Mouse (Mus musculus) limb, embryonic 14.5 days (tissue): ENCODE measurements around the gene Bscl2. TPM values are rescaled to one million over a fixed set of nuclear protein-coding genes. Genes with fewer than 3 reads are reported as not detected.
A peak's percentile ranks its signal among the peaks of the same experiment; 100 is the strongest.

Source experiments
- ATAC-seq: fragments of 200-750 bp; cut with Nextera tagmentation; 2 replicates; pipeline ENCODE4 v1.8.0; 2017; ENCODE audit warnings: low read depth, moderate number of reproducible peaks, moderate TSS enrichment; ENCODE audit not compliant: low FRiP score
- DNase-seq: peaks from one replicate; pipeline ENCODE4 v3.0.0-alpha.2; 2015; ENCODE audit warnings: low spot score
- H3K27ac ChIP-seq: fragments of 300-500 bp; sonication (generic); replicated peaks from 2 replicates; pipeline ENCODE4 v1.5.1; 2014; ENCODE audit warnings: low read depth, mild to moderate bottlenecking, low read length, moderate library complexity, mixed read lengths
- H3K27me3 ChIP-seq: fragments of 300-500 bp; sonication (generic); 2 replicates; pipeline ENCODE4 v1.6.1; 2014; ENCODE audit warnings: low read length, mixed read lengths; ENCODE audit not compliant: control insufficient read depth, insufficient read depth
- H3K36me3 ChIP-seq: fragments of 300-500 bp; sonication (generic); 2 replicates; pipeline ENCODE4 v1.6.1; 2014; ENCODE audit warnings: mild to moderate bottlenecking, low read length, moderate library complexity, mixed read lengths; ENCODE audit not compliant: control insufficient read depth, insufficient read depth
- H3K4me1 ChIP-seq: fragments of 300-500 bp; sonication (generic); 2 replicates; pipeline ENCODE4 v1.6.1; 2014; ENCODE audit warnings: antibody characterized with exemption, low read length, mixed read lengths; ENCODE audit not compliant: control insufficient read depth, insufficient read depth
- H3K4me2 ChIP-seq: fragments of 300-500 bp; sonication (generic); replicated peaks from 2 replicates; pipeline ENCODE4 v1.6.1; 2014; ENCODE audit warnings: low read depth, mild to moderate bottlenecking, low read length, moderate library complexity; ENCODE audit not compliant: severe bottlenecking
- H3K4me3 ChIP-seq: fragments of 300-500 bp; sonication (generic); replicated peaks from 2 replicates; pipeline ENCODE4 v1.5.1; 2014; ENCODE audit warnings: low read length
- H3K9ac ChIP-seq: fragments of 300-500 bp; sonication (generic); 2 replicates; pipeline ENCODE4 v1.6.1; 2014; ENCODE audit warnings: mild to moderate bottlenecking, low read depth, low read length, moderate library complexity; ENCODE audit not compliant: severe bottlenecking
- H3K9me3 ChIP-seq: fragments of 300-500 bp; sonication (generic); 2 replicates; pipeline ENCODE4 v1.6.1; 2016; ENCODE audit warnings: low read length; ENCODE audit not compliant: control insufficient read depth
- POLR2A ChIP-seq: fragments of 200-500 bp; IDR thresholded peaks from 2 replicates; pipeline ENCODE4 v1.8.0; 2012; ENCODE audit warnings: inconsistent platforms, mild to moderate bottlenecking, moderate library complexity, borderline replicate concordance; ENCODE audit not compliant: insufficient read depth, insufficient read length; ENCODE audit errors: extremely low read depth
- WGBS: fragments of 180-500 bp; shearing (Covaris S2); extraction: QIAGEN DNeasy Blood & Tissue Kit; methylation state at CpG from one replicate; pipeline ENCODE4 v1.1.7; 2014; 5-methylcytosine and 5-hydroxymethylcytosine counted together
- polyA plus RNA-seq, 2 experiments: library from polyadenylated mRNA; depleted of rRNA in 1 of 2; stranded (reverse) in 1 of 2; unstranded in 1 of 2; fragments of >200 nt; fragmentation: Nextera tagmentation in 1 of 2; extraction: Ambion mirVana in 1 of 2; gene quantifications; 2 replicates each; pipeline versions ENCODE4 v1.2.1 to v1.2.3; 2012 to 2014

Gene Bscl2
- polyA plus RNA-seq, 2 experiments, result 48.2 to 50.2 TPM

DNA sequence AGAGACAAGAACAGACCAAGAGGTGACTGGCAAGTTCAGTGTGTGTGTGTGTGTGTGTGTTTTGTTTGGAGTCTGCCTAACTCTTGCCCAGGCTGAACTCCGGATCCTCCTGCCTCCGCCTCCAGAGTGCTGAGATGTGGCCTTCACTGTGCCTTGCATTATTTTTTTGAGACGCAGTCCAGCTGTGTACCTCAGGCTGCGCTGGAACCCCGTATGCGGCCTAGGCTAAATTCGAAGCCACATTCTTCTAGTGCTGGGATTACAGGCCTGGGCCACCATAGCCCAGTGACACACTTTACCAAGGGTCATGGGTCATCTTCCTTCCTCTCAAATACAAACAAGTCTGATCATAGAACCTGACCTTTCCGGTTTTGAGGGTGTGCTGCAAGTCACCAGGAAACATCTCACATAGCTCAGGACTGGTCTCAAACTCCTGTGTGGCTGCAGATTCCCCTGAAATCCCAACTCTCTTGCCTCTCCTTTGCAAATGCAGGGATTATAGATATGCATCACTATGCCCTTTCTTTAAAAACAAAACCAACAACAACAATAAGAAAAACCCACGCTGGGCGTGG is 35.1 kb downstream of the Bscl2 start:
- no peak for TF ChIP-seq POLR2A
- H3K9ac ChIP-seq, result peak overlapping the region; percentile 93
- DNase-seq, result no peak
- peak overlapping the region; percentile 88 for H3K4me2 ChIP-seq
- WGBS, result 79% methylated on average over 10 of the region's 10 CpGs
- H3K4me3 ChIP-seq, result peak overlapping the region; percentile 91
- H3K27ac ChIP-seq, result no peak overlapping the region
- ATAC-seq, result no peak
- H3K9me3 ChIP-seq, result no peaks in the 10 kb centered on the region
- peaks cover 36% of the 10 kb centered on the region for H3K36me3 ChIP-seq
- peaks cover 4% of the 10 kb centered on the region; the same call in 1 of the 2 replicates for H3K4me1 ChIP-seq
- no peaks in the 10 kb centered on the region for H3K27me3 ChIP-seq

GRCm38 (mm10) chr19:8875031-8875430 is 37.8 kb downstream of the Bscl2 start:
- no peak overlapping the region for H3K9ac ChIP-seq
- TF ChIP-seq POLR2A, result no peak
- no peak for DNase-seq
- no peaks in the 10 kb centered on the region for H3K9me3 ChIP-seq
- no peak for ATAC-seq
- no peak overlapping the region for H3K27ac ChIP-seq
- H3K4me1 ChIP-seq, result peaks cover 8% of the 10 kb centered on the region; the same call in 1 of the 2 replicates
- no peak overlapping the region for H3K4me3 ChIP-seq
- WGBS, result 94% methylated on average over 7 of the region's 7 CpGs
- H3K27me3 ChIP-seq, result no peaks in the 10 kb centered on the region
- H3K4me2 ChIP-seq, result no peak overlapping the region
- peaks cover 41% of the 10 kb centered on the region for H3K36me3 ChIP-seq

DNA sequence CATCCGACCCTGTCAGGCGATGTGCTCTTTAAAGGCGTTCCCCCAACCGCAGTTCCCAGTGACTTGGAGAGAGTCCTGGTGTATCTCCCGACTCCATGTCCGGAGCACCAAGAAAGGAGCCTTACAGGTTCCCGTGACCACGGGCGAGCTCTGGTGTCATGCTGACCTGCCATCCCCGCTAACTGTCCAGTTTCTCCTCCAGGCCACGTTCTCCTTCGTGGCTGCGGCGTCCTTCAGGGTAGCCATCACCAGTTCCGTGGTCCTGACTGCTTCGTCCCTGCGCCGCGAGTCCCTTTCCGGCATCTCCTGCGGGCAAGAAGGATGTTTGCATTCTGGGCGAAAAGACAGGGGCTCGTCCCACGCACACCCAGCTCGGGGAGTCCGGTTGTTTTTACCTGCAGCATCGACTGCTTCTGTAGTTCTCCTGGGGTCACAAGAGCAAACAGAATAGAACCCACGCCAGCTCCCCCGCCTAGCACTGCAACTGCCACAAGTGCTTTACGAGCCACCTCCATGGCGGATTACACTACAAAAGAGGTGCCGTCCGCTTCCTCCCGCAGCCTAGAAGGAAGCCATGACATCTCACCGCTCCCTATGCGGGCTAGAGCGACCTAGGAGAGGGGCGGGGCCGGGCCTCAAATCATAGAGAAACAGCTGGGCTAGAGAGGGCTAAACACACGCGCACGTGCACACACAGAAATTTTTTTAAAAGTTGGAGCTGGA is 43.2 kb downstream of the Bscl2 start, which contains the start of gene Uqcc3:
Uqcc3 (minus strand) TSS at position 613 of the 723 bp plus-strand sequence.
- peak; percentile 86; the same call in 1 of the 2 replicates for TF ChIP-seq POLR2A
- Histone ChIP-seq H3K36me3 (peaks cover 20% of the 10 kb centered on the region), H3K9ac (peak within 1 kb of the TSS; percentile 83), H3K4me2 (peak within 1 kb of the TSS; percentile 80), H3K4me1 (peaks cover 5% of the 10 kb centered on the region; the same call in 1 of the 2 replicates), H3K4me3 (peak within 1 kb of the TSS; percentile 71), H3K9me3 (no peaks in the 10 kb centered on the region), H3K27me3 (no peaks in the 10 kb centered on the region), H3K27ac (peak within 1 kb of the TSS; percentile 75)
- ATAC-seq, result peak; percentile 95
- 2% methylated on average over 42 of the region's 42 CpGs for WGBS
- DNase-seq, result peak; percentile 91

- no peaks in the 10 kb centered on the region for H3K27me3 ChIP-seq
- peak overlapping the region; percentile 83; the same call in 1 of the 2 replicates for H3K9ac ChIP-seq
- H3K36me3 ChIP-seq, result peaks cover 15% of the 10 kb centered on the region
- ATAC-seq (no peak; the same call in 1 of the 2 replicates), DNase-seq (no peak)
- H3K27ac ChIP-seq, result no peak overlapping the region; the same call in 1 of the 2 replicates
- WGBS, result 19% methylated on average over 3 of the region's 3 CpGs
- H3K4me1 ChIP-seq, result peaks cover 5% of the 10 kb centered on the region; the same call in 1 of the 2 replicates
- H3K4me2 ChIP-seq, result peak overlapping the region; percentile 80
- H3K4me3 ChIP-seq, result peak overlapping the region; percentile 71
- TF ChIP-seq POLR2A, result no peak
- no peaks in the 10 kb centered on the region for H3K9me3 ChIP-seq
Measured at GRCm38 (mm10) chr19:8881034-8881392, 43.7 kb downstream of the Bscl2 start.

DNA sequence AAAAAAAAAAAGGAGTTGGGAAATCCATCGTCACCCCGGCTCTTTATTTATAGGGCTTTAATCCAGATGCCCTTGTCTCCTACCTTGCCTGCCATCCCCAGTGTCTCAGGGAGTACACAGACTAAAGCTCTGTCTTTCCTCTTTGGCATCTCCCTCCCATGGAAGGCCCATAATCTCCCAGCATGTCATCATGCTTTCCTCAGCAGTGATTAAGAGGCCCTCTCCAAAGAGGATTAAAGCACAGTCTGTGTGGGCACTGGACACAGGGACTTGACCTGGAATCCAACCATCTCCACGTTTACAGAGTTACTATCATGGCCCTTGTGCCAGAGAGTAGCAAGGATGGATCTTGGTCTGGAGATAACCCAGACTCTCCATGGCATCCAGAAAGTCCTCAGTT is 46.3 kb downstream of the Bscl2 start, which contains the start of the genes Lbhd1 and Gm49403:
Lbhd1 (plus strand) TSS at position 117 of the 400 bp plus-strand sequence.
Gm49403 (plus strand) TSS at position 315 of the 400 bp plus-strand sequence.
- Histone ChIP-seq H3K4me3 (no peak within 1 kb of the TSS), H3K4me2 (no peak within 1 kb of the TSS), H3K27me3 (no peaks in the 10 kb centered on the region), H3K9me3 (no peaks in the 10 kb centered on the region), H3K9ac (no peak within 1 kb of the TSS), H3K27ac (no peak within 1 kb of the TSS), H3K4me1 (peaks cover 11% of the 10 kb centered on the region; the same call in 1 of the 2 replicates), H3K36me3 (0 out of 2 replicates have a peak, but pooled peaks cover under 1% of the 10 kb centered on the region)
- ATAC-seq (no peak), DNase-seq (no peak)
- no peak for TF ChIP-seq POLR2A
- WGBS, result 78% methylated on average over 3 of the region's 3 CpGs
